Mouse (Mus musculus) ovary, postnatal 10 days (tissue): ENCODE results near the gene N4bp1.

ENCODE experiments used
- DNase-seq: peaks from one replicate; pipeline ENCODE4 v3.0.0; 2022; ENCODE audit warnings: low spot score

Gene N4bp1

GRCm38 (mm10) chr8:86762806-86763205 lies 122.3 kb downstream of the N4bp1 start:
- no peak for DNase-seq

- DNase-seq: no peak
Observed at GRCm38 (mm10) chr8:86760746-86761145, 124.3 kb downstream of the N4bp1 start.

GRCm38 (mm10) chr8:86759090-86759491 lies 126.0 kb downstream of the N4bp1 start:
- DNase-seq: no peak

GRCm38 (mm10) chr8:86758651-86759050 lies 126.4 kb downstream of the N4bp1 start:
- DNase-seq: no peak
